Mouse (Mus musculus) heart, adult 2 months (tissue): ENCODE results near the gene Fgfr2. TPM values are rescaled to one million over a fixed set of nuclear protein-coding genes. Genes with fewer than 3 reads are reported as not detected.

ENCODE experiments used
- DNase-seq, 2 experiments: peaks; one replicate each; pipeline ENCODE4 v3.0.0; 2021
- H3K27ac ChIP-seq: fragments of 200-600 bp; 2 replicates; pipeline ENCODE4 v1.8.1; 2022
- H3K27me3 ChIP-seq: fragments of 200-500 bp; 2 replicates; pipeline ENCODE4 v1.6.1; 2012; ENCODE audit warnings: mild to moderate bottlenecking, low read length, inconsistent platforms, mixed read lengths; ENCODE audit not compliant: control insufficient read depth, insufficient read depth
- H3K36me3 ChIP-seq: fragments of 200-500 bp; 2 replicates; pipeline ENCODE4 v1.6.1; 2012; ENCODE audit warnings: low read length, inconsistent platforms; ENCODE audit not compliant: control insufficient read depth, insufficient read depth
- H3K4me1 ChIP-seq: fragments of 200-500 bp; 2 replicates; pipeline ENCODE4 v1.6.1; 2011; ENCODE audit warnings: low read length; ENCODE audit not compliant: control insufficient read depth, insufficient read depth
- H3K4me3 ChIP-seq: fragments of 200-600 bp; 2 replicates; pipeline ENCODE4 v1.8.1; 2022
- H3K79me2 ChIP-seq: fragments of 200-500 bp; replicated peaks from 2 replicates; pipeline ENCODE4 v1.6.1; 2012; ENCODE audit warnings: mild to moderate bottlenecking, inconsistent platforms, low read length, moderate library complexity, mixed read lengths; ENCODE audit not compliant: control insufficient read depth, insufficient read depth
- H3K9ac ChIP-seq: fragments of 200-500 bp; 2 replicates; pipeline ENCODE4 v1.6.1; 2012; ENCODE audit warnings: low read depth, mild to moderate bottlenecking, control low read depth, inconsistent platforms, low read length, mixed read lengths
- CTCF ChIP-seq: fragments of 200-600 bp; IDR thresholded peaks from 2 replicates; pipeline ENCODE4 v1.8.1; 2022; ENCODE audit warnings: antibody characterized with exemption, mild to moderate bottlenecking, moderate library complexity
- EP300 ChIP-seq: fragments of 200-500 bp; IDR thresholded peaks from 2 replicates; pipeline ENCODE4 v1.6.1; 2011; ENCODE audit warnings: low read depth, low read length, control low read depth; ENCODE audit not compliant: insufficient read depth
- POLR2A ChIP-seq: fragments of 200-500 bp; IDR thresholded peaks from 2 replicates; pipeline ENCODE4 v1.6.1; 2011; ENCODE audit warnings: mild to moderate bottlenecking, low read depth, low read length, control low read depth; ENCODE audit not compliant: insufficient read depth
- WGBS: fragments of 180-500 bp; shearing (Covaris S2); methylation state at CpG from one replicate; pipeline ENCODE4 v1.1.7; 2018; 5-methylcytosine and 5-hydroxymethylcytosine counted together
- intact Hi-C: fragments of 180-260 bp; cut with DNase I; formaldehyde crosslinking; loops from one replicate; pipeline ENCODE4 v1.15.1; 2025
- polyA plus RNA-seq: library from polyadenylated mRNA; depleted of rRNA; stranded (reverse); fragments of >200 nt; gene quantifications from 2 replicates; pipeline ENCODE4 v1.2.3, GENCODE M21; 2012
- total RNA-seq, 2 experiments: library from RNA; stranded (reverse); gene quantifications; 2 replicates each; pipeline ENCODE4 v1.2.3; 2021

The Fgfr2 gene
- total and polyA plus RNA-seq, 3 experiments = 1.1 to 2.0 (median 1.3) TPM

DNA sequence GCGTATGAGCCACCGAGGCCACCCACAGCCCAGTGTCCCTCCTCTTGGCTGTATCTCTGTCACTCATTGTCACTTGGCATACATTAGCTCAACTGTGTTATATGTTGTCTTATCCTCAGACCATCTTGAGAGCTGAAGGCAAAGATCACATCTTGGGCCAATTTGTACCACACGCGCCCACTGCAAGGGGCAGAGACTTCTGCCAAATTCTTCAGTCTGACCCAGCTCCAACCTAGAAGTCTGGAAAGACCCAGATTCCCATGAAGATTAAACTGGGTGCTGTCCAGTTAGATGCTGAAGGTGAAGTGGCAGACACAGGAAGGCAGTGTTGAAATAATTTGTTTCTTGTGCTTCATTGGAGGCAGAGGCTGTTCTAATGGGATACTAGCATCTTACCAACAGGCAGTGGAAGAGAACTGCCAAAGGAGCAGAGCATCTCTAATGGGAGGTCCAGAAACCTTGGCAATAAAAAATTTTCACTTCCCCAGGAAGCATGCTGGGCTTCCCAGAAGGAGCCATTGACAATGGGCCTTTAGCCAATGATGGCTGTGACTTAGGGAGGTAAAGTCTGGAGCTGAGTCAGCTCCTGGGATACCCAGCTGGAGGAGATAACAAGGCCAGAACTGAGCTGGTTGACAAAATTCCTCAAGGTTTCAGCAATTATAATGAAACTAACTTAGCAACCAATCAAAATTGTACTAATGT is 514.7 kb downstream of the Fgfr2 start:
- H3K4me1 ChIP-seq = no peaks in the 10 kb centered on the region
- peaks cover 1% of the 10 kb centered on the region; the same call in 1 of the 2 replicates for H3K27me3 ChIP-seq
- 91% methylated on average over 4 of the region's 4 CpGs for WGBS
- no peak overlapping the region for H3K4me3 ChIP-seq
- no peak for DNase-seq
- no peaks in the 10 kb centered on the region for H3K36me3 ChIP-seq
- no peaks in the 10 kb centered on the region for H3K79me2 ChIP-seq
- no peak overlapping the region for H3K9ac ChIP-seq
- intact Hi-C loops = no loop called here
- H3K27ac ChIP-seq = no peak overlapping the region
- no peak for TF ChIP-seq POLR2A
- no peak for TF ChIP-seq CTCF
- TF ChIP-seq EP300 = no peak

DNA sequence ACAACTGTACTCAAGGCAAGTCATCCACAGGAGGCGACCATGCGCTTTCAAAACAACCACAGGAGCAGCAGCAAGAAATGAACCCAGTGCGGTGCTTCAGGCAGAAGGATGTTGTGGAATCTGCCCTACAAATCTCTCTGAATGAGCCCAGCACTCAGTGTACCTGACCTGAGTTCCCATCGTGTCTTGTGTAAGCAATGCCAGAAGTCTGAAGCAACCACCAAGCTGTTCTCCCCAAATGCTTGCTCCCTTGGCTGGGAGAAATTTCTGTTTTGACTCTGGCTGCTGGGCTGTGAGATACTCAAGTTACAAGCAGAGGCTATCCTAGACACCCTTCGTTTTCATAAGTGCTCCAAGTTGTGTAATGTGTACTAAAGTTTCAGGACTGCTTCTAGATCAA is 517.5 kb downstream of the Fgfr2 start:
- no peak for DNase-seq
- no peak overlapping the region for H3K9ac ChIP-seq
- WGBS = 62% methylated on average over 5 of the region's 5 CpGs
- H3K27ac ChIP-seq = no peak overlapping the region
- H3K4me1 ChIP-seq = no peaks in the 10 kb centered on the region
- TF ChIP-seq EP300 (no peak), POLR2A (no peak), CTCF (no peak)
- intact Hi-C loops = no loop called here
- peaks cover 3% of the 10 kb centered on the region; the same call in 1 of the 2 replicates for H3K27me3 ChIP-seq
- H3K4me3 ChIP-seq = no peak overlapping the region
- no peaks in the 10 kb centered on the region for H3K79me2 ChIP-seq
- H3K36me3 ChIP-seq = no peaks in the 10 kb centered on the region

DNA sequence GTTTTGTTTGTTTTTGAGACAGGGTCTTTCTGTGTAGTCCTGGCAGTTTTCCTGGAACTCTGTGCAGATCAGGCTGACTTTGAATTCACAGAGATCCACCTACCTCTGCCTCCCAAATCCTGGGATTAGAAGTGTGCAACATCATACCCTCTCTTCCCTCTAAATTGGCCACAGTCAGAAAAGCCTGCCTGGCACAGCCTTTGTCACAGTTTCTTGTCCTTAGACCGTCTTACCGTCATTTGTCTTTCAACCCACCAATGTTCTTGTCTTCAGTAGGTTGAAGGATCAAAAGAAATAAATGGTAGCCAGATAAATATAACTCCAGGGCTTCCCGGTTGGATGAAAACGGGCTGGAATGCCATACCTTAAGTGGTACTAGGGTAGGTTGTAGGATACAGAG is 518.4 kb downstream of the Fgfr2 start:
- H3K27ac ChIP-seq = no peak overlapping the region
- H3K27me3 ChIP-seq = peaks cover 3% of the 10 kb centered on the region; the same call in 1 of the 2 replicates
- no peaks in the 10 kb centered on the region for H3K4me1 ChIP-seq
- no peaks in the 10 kb centered on the region for H3K79me2 ChIP-seq
- 86% methylated on average over 4 of the region's 4 CpGs for WGBS
- H3K36me3 ChIP-seq = no peaks in the 10 kb centered on the region
- intact Hi-C loops = no loop called here
- DNase-seq = no peak
- H3K9ac ChIP-seq = no peak overlapping the region
- no peak for TF ChIP-seq EP300
- TF ChIP-seq CTCF = no peak
- no peak for TF ChIP-seq POLR2A
- H3K4me3 ChIP-seq = no peak overlapping the region

DNA sequence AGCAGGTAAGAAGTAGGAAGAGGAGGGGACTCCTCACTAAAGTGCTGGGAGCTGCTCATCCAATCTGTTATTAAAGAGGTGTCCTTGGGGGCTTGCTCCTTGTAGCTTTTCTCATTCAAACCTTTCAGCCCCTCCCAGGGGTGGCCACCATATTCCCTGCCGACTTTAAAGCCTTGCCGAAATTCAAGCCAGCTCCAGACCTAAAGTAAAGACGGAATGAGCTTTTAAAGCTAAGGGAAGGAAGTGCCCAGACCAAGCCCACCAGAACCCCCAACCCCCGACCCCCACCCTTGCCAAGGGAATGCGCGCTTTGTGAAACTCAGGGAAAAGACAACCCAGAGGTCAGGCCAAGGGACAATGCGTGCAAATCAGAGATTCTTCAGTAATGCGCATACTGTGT is 522.2 kb downstream of the Fgfr2 start:
- intact Hi-C loops = no loop called here
- no peaks in the 10 kb centered on the region; the same call in 1 of the 2 replicates for H3K4me1 ChIP-seq
- no peak overlapping the region for H3K4me3 ChIP-seq
- TF ChIP-seq POLR2A (no peak), CTCF (no peak), EP300 (no peak)
- no peak overlapping the region for H3K27ac ChIP-seq
- peaks cover 22% of the 10 kb centered on the region for H3K27me3 ChIP-seq
- DNase-seq = no peak
- 34% methylated on average over 8 of the region's 8 CpGs for WGBS
- H3K9ac ChIP-seq = no peak overlapping the region
- no peaks in the 10 kb centered on the region for H3K36me3 ChIP-seq
- no peaks in the 10 kb centered on the region for H3K79me2 ChIP-seq

DNA sequence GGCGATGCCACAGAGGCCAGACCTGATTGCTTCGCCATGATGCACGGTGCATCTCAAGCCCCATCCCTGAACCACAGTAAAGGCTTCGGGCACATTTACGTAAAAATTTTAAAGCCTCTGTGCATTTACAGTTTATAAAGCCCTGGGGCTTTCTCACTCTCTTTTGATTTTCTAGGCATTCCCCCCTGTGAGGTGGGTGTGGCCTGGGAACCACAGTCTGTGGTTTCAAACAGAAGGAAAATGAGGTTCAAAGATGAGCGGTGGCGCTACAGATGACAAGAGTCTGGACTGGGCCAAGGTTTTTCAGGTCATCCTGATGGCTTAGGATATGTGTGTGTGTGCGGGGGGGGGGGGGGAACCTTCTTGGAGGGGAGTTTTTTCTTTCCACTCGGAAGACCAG is 523.1 kb downstream of the Fgfr2 start:
- H3K36me3 ChIP-seq = no peaks in the 10 kb centered on the region
- peaks cover 21% of the 10 kb centered on the region for H3K27me3 ChIP-seq
- no peak overlapping the region for H3K9ac ChIP-seq
- intact Hi-C loops = no loop called here
- DNase-seq = no peak
- H3K27ac ChIP-seq = no peak overlapping the region
- no peaks in the 10 kb centered on the region for H3K79me2 ChIP-seq
- WGBS = 18% methylated on average over 9 of the region's 9 CpGs
- no peak overlapping the region for H3K4me3 ChIP-seq
- H3K4me1 ChIP-seq = no peaks in the 10 kb centered on the region; the same call in 1 of the 2 replicates
- no peak for TF ChIP-seq CTCF
- TF ChIP-seq POLR2A = no peak
- TF ChIP-seq EP300 = no peak
